Mouse (Mus musculus): ENCODE results near the gene Sirt2. TPM values are rescaled to one million over a fixed set of nuclear protein-coding genes. Genes with fewer than 3 reads are reported as not detected.

The Sirt2 gene
- polyA plus RNA-seq, 2 experiments: 18.5 to 21.3 TPM

- TF ChIP-seq CTCF (IDR thresholded peaks at IDR 0.05; ENCODE audit: low read depth): no peak
- TF ChIP-seq EP300 (IDR thresholded peaks at IDR 0.05; ENCODE audit: low read depth): no peak
- Histone ChIP-seq H3K9me3 (ENCODE audit: control insufficient read depth, low read length) (no peaks in the 10 kb centered on the region), H3K27ac (no peak overlapping the region), H3K4me1 (replicated peaks; ENCODE audit: control insufficient read depth in 2 of 2, insufficient read depth in 2 of 2, low read length in 1 of 2) (peaks cover 16 to 28% of the 10 kb centered on the region in 2 experiments), H3K27me3 (ENCODE audit: control insufficient read depth, insufficient read depth, low read length) (no peaks in the 10 kb centered on the region), H3K4me2 (ENCODE audit: low read depth) (no peak overlapping the region), H3K4me3 (ENCODE audit: insufficient read depth in 1 of 2, low read depth in 2 of 2, low read length in 2 of 2) (no peak overlapping the region), H3K9ac (replicated peaks) (no peak overlapping the region), H3K36me3 (replicated peaks; ENCODE audit: control insufficient read depth, insufficient read depth, low read depth) (peaks cover 99% of the 10 kb centered on the region)
- WGBS (ENCODE audit: insufficient replicate concordance): 93% methylated on average over 10 of the region's 10 CpGs
- ATAC-seq (ENCODE audit: insufficient read depth) (no peak), DNase-seq (ENCODE audit: low read depth in 3 of 3, low spot score in 3 of 3) (no peak)
Observed at GRCm38 (mm10) chr7:28816920-28817319, 50.4 kb downstream of the Sirt2 start.

DNA sequence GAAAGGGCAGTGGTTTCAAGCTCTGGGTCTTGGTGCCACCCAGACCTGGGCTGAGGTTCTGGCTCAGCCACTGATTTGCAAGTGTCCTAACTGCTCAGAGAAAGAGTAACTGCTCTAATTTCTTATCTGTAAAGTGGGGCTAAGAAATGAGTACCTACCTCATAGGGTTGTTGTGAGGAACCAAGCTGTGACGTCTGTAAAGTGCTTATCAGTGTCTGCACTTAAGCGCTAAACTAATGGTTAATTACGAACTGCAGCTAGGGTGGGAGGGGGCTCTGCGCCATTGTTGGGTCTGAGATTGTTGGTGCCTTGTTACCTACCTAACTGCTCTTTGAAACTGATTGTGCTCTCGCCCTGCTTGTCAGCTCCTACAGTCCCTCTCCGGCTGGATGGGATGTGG lies 51.0 kb downstream of the Sirt2 start:
- WGBS (ENCODE audit: insufficient replicate concordance): 55% methylated on average over 6 of the region's 6 CpGs
- no peak overlapping the region for H3K27ac ChIP-seq
- ATAC-seq (ENCODE audit: insufficient read depth) (no peak), DNase-seq (ENCODE audit: low read depth in 3 of 3, low spot score in 3 of 3) (no peak)
- peaks cover 12 to 23% of the 10 kb centered on the region in 2 experiments for H3K4me1 ChIP-seq (replicated peaks; ENCODE audit: control insufficient read depth in 2 of 2, insufficient read depth in 2 of 2, low read length in 1 of 2)
- no peak overlapping the region for H3K4me2 ChIP-seq (ENCODE audit: low read depth)
- H3K36me3 ChIP-seq (replicated peaks; ENCODE audit: control insufficient read depth, insufficient read depth, low read depth): peaks cover 99% of the 10 kb centered on the region
- no peak overlapping the region for H3K4me3 ChIP-seq (ENCODE audit: insufficient read depth in 1 of 2, low read depth in 2 of 2, low read length in 2 of 2)
- no peaks in the 10 kb centered on the region for H3K9me3 ChIP-seq (ENCODE audit: control insufficient read depth, low read length)
- no peaks in the 10 kb centered on the region for H3K27me3 ChIP-seq (ENCODE audit: control insufficient read depth, insufficient read depth, low read length)
- TF ChIP-seq CTCF (IDR thresholded peaks at IDR 0.05; ENCODE audit: low read depth) (no peak), EP300 (IDR thresholded peaks at IDR 0.05; ENCODE audit: low read depth) (no peak)
- no peak overlapping the region for H3K9ac ChIP-seq (replicated peaks)

GRCm38 (mm10) chr7:28817957-28818356 lies 51.4 kb downstream of the Sirt2 start:
- H3K9ac ChIP-seq (replicated peaks): no peak overlapping the region
- no peak overlapping the region for H3K27ac ChIP-seq
- WGBS (ENCODE audit: insufficient replicate concordance): 82% methylated on average over 4 of the region's 4 CpGs
- no peak overlapping the region for H3K4me2 ChIP-seq (ENCODE audit: low read depth)
- H3K4me3 ChIP-seq (ENCODE audit: insufficient read depth in 1 of 2, low read depth in 2 of 2, low read length in 2 of 2): no peak overlapping the region
- H3K36me3 ChIP-seq (replicated peaks; ENCODE audit: control insufficient read depth, insufficient read depth, low read depth): peaks cover 99% of the 10 kb centered on the region
- peaks cover 10 to 18% of the 10 kb centered on the region in 2 experiments for H3K4me1 ChIP-seq (replicated peaks; ENCODE audit: control insufficient read depth in 2 of 2, insufficient read depth in 2 of 2, low read length in 1 of 2)
- no peak for TF ChIP-seq EP300 (IDR thresholded peaks at IDR 0.05; ENCODE audit: low read depth)
- no peak for TF ChIP-seq CTCF (IDR thresholded peaks at IDR 0.05; ENCODE audit: low read depth)
- no peaks in the 10 kb centered on the region for H3K27me3 ChIP-seq (ENCODE audit: control insufficient read depth, insufficient read depth, low read length)
- H3K9me3 ChIP-seq (ENCODE audit: control insufficient read depth, low read length): no peaks in the 10 kb centered on the region
- no peak for ATAC-seq (ENCODE audit: insufficient read depth)
- no peak for DNase-seq (ENCODE audit: low read depth in 3 of 3, low spot score in 3 of 3)

GRCm38 (mm10) chr7:28818436-28818835 lies 51.9 kb downstream of the Sirt2 start:
- H3K4me2 ChIP-seq (ENCODE audit: low read depth): no peak overlapping the region
- H3K4me1 ChIP-seq (replicated peaks; ENCODE audit: control insufficient read depth in 2 of 2, insufficient read depth in 2 of 2, low read length in 1 of 2): peaks cover 8 to 14% of the 10 kb centered on the region in 2 experiments
- H3K9me3 ChIP-seq (ENCODE audit: control insufficient read depth, low read length): no peaks in the 10 kb centered on the region
- DNase-seq (ENCODE audit: low read depth in 3 of 3, low spot score in 3 of 3) (no peak), ATAC-seq (ENCODE audit: insufficient read depth) (no peak)
- 88% methylated on average over 18 of the region's 18 CpGs for WGBS (ENCODE audit: insufficient replicate concordance)
- no peak overlapping the region for H3K4me3 ChIP-seq (ENCODE audit: insufficient read depth in 1 of 2, low read depth in 2 of 2, low read length in 2 of 2)
- no peak for TF ChIP-seq EP300 (IDR thresholded peaks at IDR 0.05; ENCODE audit: low read depth)
- no peak for TF ChIP-seq CTCF (IDR thresholded peaks at IDR 0.05; ENCODE audit: low read depth)
- H3K27me3 ChIP-seq (ENCODE audit: control insufficient read depth, insufficient read depth, low read length): no peaks in the 10 kb centered on the region
- no peak overlapping the region for H3K9ac ChIP-seq (replicated peaks)
- H3K36me3 ChIP-seq (replicated peaks; ENCODE audit: control insufficient read depth, insufficient read depth, low read depth): peaks cover 97% of the 10 kb centered on the region
- no peak overlapping the region for H3K27ac ChIP-seq

- WGBS (ENCODE audit: insufficient replicate concordance): 55% methylated on average over 4 of the region's 4 CpGs
- no peak overlapping the region for H3K27ac ChIP-seq
- no peaks in the 10 kb centered on the region for H3K27me3 ChIP-seq (ENCODE audit: control insufficient read depth, insufficient read depth, low read length)
- no peak overlapping the region for H3K4me3 ChIP-seq (ENCODE audit: insufficient read depth in 1 of 2, low read depth in 2 of 2, low read length in 2 of 2)
- H3K9me3 ChIP-seq (ENCODE audit: control insufficient read depth, low read length): no peaks in the 10 kb centered on the region
- DNase-seq (ENCODE audit: low read depth in 3 of 3, low spot score in 3 of 3) (no peak), ATAC-seq (ENCODE audit: insufficient read depth) (peak; percentile 48; the same call in 1 of the 2 replicates)
- no peak overlapping the region for H3K4me2 ChIP-seq (ENCODE audit: low read depth)
- no peak overlapping the region for H3K9ac ChIP-seq (replicated peaks)
- peak; percentile 42 for TF ChIP-seq EP300 (IDR thresholded peaks at IDR 0.05; ENCODE audit: low read depth)
- TF ChIP-seq CTCF (IDR thresholded peaks at IDR 0.05; ENCODE audit: low read depth): no peak
- peaks cover 5 to 10% of the 10 kb centered on the region in 2 experiments for H3K4me1 ChIP-seq (replicated peaks; ENCODE audit: control insufficient read depth in 2 of 2, insufficient read depth in 2 of 2, low read length in 1 of 2)
- peaks cover 92% of the 10 kb centered on the region for H3K36me3 ChIP-seq (replicated peaks; ENCODE audit: control insufficient read depth, insufficient read depth, low read depth)
Observed at GRCm38 (mm10) chr7:28818861-28819452, 52.4 kb downstream of the Sirt2 start.
